Mouse (Mus musculus) lung, adult 18-20 months (tissue): ENCODE measurements around the gene Egfl8.

ENCODE experiments used
- DNase-seq, 2 experiments: peaks; one replicate each; pipeline ENCODE4 v3.0.0; 2022; ENCODE audit warnings: mixed read lengths in 2 of 2

Gene Egfl8

GRCm38 (mm10) chr17:34593752-34594525, 21.8 kb downstream of the Egfl8 start:
- peak in 1 of 2 experiments; percentile 44 for DNase-seq

- DNase-seq, result peak in 1 of 2 experiments; percentile 58
Measured at GRCm38 (mm10) chr17:34592581-34593549, 22.9 kb downstream of the Egfl8 start.

GRCm38 (mm10) chr17:34591994-34592375, 23.8 kb downstream of the Egfl8 start:
- DNase-seq, result peak; percentile 89 to 92

GRCm38 (mm10) chr17:34591029-34591993, 24.5 kb downstream of the Egfl8 start, which contains the start of gene Pbx2:
Gene Pbx2 (plus strand): TSS chr17:34591266.
- DNase-seq, result no peak

- DNase-seq, result no peak
Measured at GRCm38 (mm10) chr17:34590154-34590987, 25.4 kb downstream of the Egfl8 start.

GRCm38 (mm10) chr17:34589681-34590101, 26.1 kb downstream of the Egfl8 start, which contains the start of gene Gpsm3:
Gene Gpsm3 (plus strand): TSS chr17:34589806.
- peak; percentile 72 to 76 for DNase-seq

- no peak for DNase-seq
Measured at GRCm38 (mm10) chr17:34589206-34589605, 26.6 kb downstream of the Egfl8 start.

GRCm38 (mm10) chr17:34588767-34589166, 27.0 kb downstream of the Egfl8 start:
- DNase-seq, result no peak

- DNase-seq, result no peak
Measured at GRCm38 (mm10) chr17:34587814-34588213, 28.0 kb downstream of the Egfl8 start.

GRCm38 (mm10) chr17:34587423-34587811, 28.4 kb downstream of the Egfl8 start:
- DNase-seq, result peak; percentile 95 to 96

- peak; percentile 82 to 88 for DNase-seq
Measured at GRCm38 (mm10) chr17:34586796-34587422, 28.9 kb downstream of the Egfl8 start.

GRCm38 (mm10) chr17:34585877-34586771, 29.6 kb downstream of the Egfl8 start:
- no peak for DNase-seq

GRCm38 (mm10) chr17:34585121-34585520, 30.6 kb downstream of the Egfl8 start:
- no peak for DNase-seq

GRCm38 (mm10) chr17:34583819-34584218, 32.0 kb downstream of the Egfl8 start:
- no peak for DNase-seq

- no peak for DNase-seq
Measured at GRCm38 (mm10) chr17:34583397-34583796, 32.4 kb downstream of the Egfl8 start.

GRCm38 (mm10) chr17:34582528-34582927, 33.2 kb downstream of the Egfl8 start:
- DNase-seq, result no peak

- no peak for DNase-seq
Measured at GRCm38 (mm10) chr17:34578070-34578469, 37.7 kb downstream of the Egfl8 start.

GRCm38 (mm10) chr17:34576577-34576976, 39.2 kb downstream of the Egfl8 start:
- no peak for DNase-seq

GRCm38 (mm10) chr17:34572361-34572760, 43.4 kb downstream of the Egfl8 start:
- no peak for DNase-seq

GRCm38 (mm10) chr17:34571875-34572274, 43.9 kb downstream of the Egfl8 start:
- no peak for DNase-seq
